Mouse (Mus musculus) regulatory T cell (primary cell): ENCODE data around the gene Foxd4.
"Not testable (repeated sequence)": the region's sequence is repeated elsewhere in the genome, so short reads cannot be mapped to it uniquely, and the experiment has no call there.

Experiments
- in situ Hi-C: fragments of 300-600 bp; cut with MboI, MseI; formaldehyde crosslinking; loops from one replicate; pipeline ENCODE4 v1.15.1; 2025; ENCODE audit warnings: high pct_unique_total_duplicates

Gene Foxd4

DNA sequence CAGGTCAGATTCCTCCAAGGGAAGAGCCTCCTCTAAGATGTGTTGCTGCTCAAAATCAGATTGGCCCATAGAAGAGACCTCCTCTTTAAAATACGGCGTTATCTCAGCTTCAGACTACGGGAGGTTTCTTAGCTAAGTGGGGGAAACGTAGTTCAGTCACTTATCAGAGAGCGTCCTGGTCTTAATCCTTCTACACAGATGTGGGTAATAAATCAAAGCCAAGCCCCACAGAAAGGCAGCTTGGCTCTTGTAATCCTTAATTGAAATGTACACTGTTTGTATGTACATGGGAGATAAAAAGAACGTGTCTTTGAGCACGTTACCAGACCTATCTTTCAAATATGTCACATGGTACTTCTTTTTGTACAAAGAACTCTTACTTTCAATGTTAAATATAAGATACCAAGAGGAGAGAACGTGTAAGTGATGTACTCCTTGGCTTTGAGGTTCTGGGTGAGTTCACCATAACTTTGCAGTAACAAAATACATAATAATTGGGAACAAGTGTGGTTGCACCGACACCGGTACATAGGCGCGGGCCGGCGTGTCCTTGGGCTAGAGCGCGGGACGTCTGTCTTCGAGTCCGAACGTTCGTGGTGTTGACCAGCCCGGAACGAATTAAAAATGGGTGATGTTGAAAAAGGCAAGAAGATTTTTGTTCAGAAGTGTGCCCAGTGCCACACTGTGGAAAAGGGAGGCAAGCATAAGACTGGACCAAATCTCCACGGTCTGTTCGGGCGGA, 25.7 kb downstream of the Foxd4 start, which contains the start of gene Gm10053:
TSS of gene Gm10053 (plus strand) at position 558 of the 742 bp plus-strand sequence.
- in situ Hi-C loops = not testable (repeated sequence)

DNA sequence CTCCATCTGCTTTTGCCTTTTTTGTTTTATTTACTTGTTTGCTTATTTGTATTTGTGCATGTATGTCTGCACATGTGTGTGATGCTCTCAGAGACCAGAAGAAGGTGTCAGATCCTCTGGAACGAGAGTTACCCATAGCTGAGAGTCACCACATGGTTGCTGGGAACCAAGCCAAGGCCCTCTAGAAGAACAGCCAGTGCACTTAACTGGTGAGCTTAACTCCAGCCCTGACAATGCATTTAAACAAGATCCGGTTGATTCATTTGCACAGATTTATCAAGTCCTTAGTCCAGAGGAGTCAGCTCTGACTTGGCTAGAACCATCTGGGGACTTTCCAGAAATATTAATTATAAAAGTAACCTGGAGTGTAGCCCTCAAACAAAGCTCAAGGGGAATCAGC, 27.1 kb downstream of the Foxd4 start:
- in situ Hi-C loops = loop anchor here (5.0 kb wide), 2 partner anchors 172 to 247 kb away; no protein-coding TSS in a partner anchor

DNA sequence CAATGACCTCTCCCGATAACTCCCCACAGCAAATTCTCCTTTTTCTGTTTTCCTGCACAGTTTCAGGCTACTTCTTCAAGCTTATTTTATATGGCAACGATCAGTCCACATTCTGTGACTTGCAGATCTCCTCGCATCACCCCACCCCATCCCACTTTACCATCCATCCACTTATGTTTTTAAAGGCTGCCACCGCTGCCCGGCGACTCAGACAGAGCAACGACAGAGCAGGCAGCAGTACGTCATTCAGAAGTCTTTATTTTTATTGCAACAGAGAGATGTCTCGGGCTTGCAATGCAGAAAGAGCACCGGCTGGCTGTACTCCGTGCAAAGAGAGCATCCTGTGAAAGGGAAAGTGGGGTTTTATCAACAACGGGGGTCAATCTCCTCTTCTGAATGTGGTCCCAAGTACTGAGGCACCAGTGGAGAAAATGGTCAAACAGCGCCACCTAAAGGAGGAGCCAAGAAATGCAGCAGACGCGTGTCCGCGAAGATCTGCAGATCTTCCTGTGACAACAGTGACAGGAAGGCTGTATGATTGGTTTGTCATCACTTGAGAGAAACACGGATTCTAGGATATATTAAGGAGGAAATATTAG, 29.9 kb downstream of the Foxd4 start:
- in situ Hi-C loops = loop anchor here (5.0 kb wide), 2 partner anchors 169 to 244 kb away; no protein-coding TSS in a partner anchor

DNA sequence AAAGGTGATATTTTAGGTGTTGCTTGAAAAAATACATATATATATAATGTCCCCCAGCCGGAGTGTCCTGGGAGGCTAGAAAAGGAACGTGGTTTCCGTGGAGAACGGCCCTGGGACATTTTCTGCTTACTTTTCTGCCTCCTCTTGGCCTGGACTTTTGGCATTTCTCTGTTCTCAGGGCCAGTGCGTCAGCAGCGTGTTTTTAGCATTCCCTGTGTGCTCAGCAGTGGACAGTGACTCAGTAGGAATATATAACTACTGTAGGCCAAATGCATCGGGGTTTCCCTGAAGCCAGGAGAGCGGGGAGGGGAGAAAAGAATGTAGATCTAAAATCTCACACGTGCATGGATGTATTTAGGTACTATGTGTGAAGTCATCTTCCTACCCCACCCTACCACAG, 35.6 kb downstream of the Foxd4 start:
- in situ Hi-C loops = no loop called here

DNA sequence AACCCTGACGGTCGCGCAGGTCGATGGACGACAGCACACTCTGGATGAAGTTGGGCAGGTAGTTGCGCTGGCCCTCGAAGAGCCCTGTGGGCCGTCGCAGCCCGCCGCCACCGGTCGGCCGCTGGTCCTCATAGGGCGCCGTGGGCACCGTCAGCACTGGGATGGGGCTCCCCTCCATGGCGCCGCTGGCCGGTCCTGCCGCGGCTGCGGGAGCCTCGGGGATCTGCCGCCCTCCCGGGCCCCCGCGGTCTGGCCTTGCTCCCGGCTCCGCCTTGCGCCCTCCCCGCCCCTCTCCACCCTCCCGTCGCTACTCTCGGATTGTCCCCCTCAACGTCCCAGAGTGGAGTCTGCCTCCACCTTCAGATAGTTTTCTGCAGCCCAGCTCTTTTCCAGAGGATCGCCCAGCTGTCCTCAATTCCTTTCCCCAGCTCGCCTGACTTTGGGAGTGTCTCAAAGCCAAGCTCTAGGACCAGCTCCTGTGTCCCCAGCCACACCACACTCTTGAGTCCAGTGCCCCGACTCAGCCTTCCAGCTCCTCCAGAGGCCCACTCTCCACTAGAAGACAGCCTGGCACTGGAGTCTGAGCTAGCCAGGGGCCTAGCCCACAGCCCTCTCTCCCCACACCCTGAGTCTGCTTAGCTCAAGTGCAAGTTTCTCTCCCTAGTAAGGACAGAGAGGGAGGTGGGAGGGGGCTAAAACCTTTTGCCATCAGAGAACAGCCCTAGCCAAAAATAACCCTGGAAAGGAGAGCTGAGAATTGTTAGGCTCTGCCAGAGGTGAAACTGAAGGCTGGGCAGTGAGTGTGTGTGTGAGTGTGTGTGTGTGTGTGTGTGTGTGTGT, 39.2 kb downstream of the Foxd4 start, which contains the start of gene Pgm5:
TSS of gene Pgm5 (minus strand) at position 244 of the 840 bp plus-strand sequence.
- in situ Hi-C loops = no loop called here

DNA sequence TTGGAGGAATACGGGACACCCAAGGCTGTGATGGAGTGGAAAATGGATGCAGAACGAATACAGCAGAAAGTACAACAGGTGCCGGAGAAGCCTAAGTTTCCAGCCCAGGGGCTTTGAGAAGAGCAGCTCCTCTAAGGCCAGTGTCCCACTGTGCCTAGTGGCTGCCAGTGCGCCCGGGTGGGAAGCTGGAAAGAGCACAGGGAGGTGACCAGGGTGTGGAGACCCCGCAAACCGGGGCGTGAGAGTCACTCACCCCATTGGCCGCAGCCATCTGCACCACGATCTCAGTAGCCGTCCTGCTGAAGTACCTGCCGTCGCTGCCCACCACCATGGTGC, 39.8 kb downstream of the Foxd4 start:
- in situ Hi-C loops = no loop called here

DNA sequence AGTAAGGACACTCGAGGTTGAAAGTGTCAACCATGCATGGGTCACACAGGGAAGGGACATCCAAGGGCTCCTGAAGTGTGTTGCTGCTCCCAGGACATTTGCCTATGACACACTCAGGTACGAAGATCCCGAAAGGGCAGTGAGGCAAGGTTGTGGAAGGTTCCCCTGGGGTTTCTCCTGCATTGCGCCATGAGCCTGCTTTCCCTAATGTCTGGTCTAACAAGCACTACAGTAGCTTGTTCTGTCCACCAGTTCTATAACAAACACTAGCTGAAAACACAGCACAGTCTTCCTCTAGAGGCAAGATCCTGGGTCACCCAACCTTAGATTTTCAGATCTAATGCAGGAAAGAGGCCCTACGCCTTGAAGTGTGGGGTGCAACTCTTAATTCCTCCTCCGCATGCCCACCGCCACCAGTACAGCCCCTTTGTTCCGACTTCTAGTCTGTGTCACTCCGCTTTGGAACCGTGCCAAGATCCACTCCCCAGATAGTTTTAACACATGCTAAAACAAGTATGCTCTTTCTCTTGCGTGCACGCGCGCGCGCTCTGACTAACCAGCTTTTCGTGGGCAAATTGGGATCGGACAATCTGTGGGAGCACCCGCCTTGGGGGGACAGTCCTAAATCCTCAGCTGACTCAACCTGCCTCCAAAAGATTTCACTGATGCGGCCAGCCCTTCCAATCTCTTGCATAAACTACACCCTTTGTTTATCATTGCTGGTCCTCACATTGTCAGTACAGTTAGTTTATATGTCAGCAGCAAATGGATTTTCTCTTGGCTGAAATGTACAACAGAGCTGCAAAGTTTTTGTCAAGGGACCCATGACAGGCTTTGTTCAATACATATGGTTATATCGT, 49.3 kb downstream of the Foxd4 start:
- in situ Hi-C loops = loop anchor here (10.0 kb wide), 1 partner anchor 137 kb away; no protein-coding TSS in a partner anchor
